Mouse (Mus musculus): ENCODE measurements at regions not wholly inside any gene's neighbourhood (a gene's known extent, or its start where the extent isn't known, plus 50 kb on each side); places are given as distances from the start of the nearest gene placed in this dataset.

GRCm38 (mm10) chr11:35065959-35066414, 55.0 kb upstream of the Slit3 start:
- DNase-seq (ENCODE audit: low spot score in 2 of 2): no peak

- no peak for DNase-seq (ENCODE audit: low spot score in 2 of 2)
Measured at GRCm38 (mm10) chr11:35057791-35058190, 63.2 kb upstream of the Slit3 start.

GRCm38 (mm10) chr11:35055496-35056125, 65.4 kb upstream of the Slit3 start:
- DNase-seq (ENCODE audit: low spot score in 2 of 2): no peak

- DNase-seq (ENCODE audit: low spot score in 2 of 2): no peak
Measured at GRCm38 (mm10) chr11:35053613-35053950, 67.4 kb upstream of the Slit3 start.

GRCm38 (mm10) chr11:35052856-35053612, 68.0 kb upstream of the Slit3 start:
- DNase-seq (ENCODE audit: low spot score in 2 of 2): no peak

- DNase-seq (ENCODE audit: low spot score in 2 of 2): no peak
Measured at GRCm38 (mm10) chr11:35049663-35050215, 71.3 kb upstream of the Slit3 start.

GRCm38 (mm10) chr11:35044659-35045058, 76.4 kb upstream of the Slit3 start:
- no peak for DNase-seq (ENCODE audit: low spot score in 2 of 2)

- no peak for DNase-seq (ENCODE audit: low spot score in 2 of 2)
Measured at GRCm38 (mm10) chr11:35024448-35024847, 96.6 kb upstream of the Slit3 start.

GRCm38 (mm10) chr11:35023813-35024212, 97.2 kb upstream of the Slit3 start:
- no peak for DNase-seq (ENCODE audit: low spot score in 2 of 2)

GRCm38 (mm10) chr11:35021990-35022625, 98.9 kb upstream of the Slit3 start:
- DNase-seq (ENCODE audit: low spot score in 2 of 2): no peak

- DNase-seq (ENCODE audit: low spot score in 2 of 2): no peak
Measured at GRCm38 (mm10) chr11:35016998-35017397, 104.0 kb upstream of the Slit3 start.

- no peak for DNase-seq (ENCODE audit: low spot score in 2 of 2)
Measured at GRCm38 (mm10) chr11:35011521-35012476, 109.2 kb upstream of the Slit3 start.

GRCm38 (mm10) chr11:35006773-35007567, 114.1 kb upstream of the Slit3 start:
- DNase-seq (ENCODE audit: low spot score in 2 of 2): no peak

GRCm38 (mm10) chr11:35005143-35005542, 115.9 kb upstream of the Slit3 start:
- DNase-seq (ENCODE audit: low spot score in 2 of 2): no peak

GRCm38 (mm10) chr11:35004431-35004830, 116.6 kb upstream of the Slit3 start:
- no peak for DNase-seq (ENCODE audit: low spot score in 2 of 2)

- no peak for DNase-seq (ENCODE audit: low spot score in 2 of 2)
Measured at GRCm38 (mm10) chr11:35003956-35004355, 117.1 kb upstream of the Slit3 start.

GRCm38 (mm10) chr11:34997906-34998305, 123.1 kb upstream of the Slit3 start:
- DNase-seq (ENCODE audit: low spot score in 2 of 2): no peak

- no peak for DNase-seq (ENCODE audit: low spot score in 2 of 2)
Measured at GRCm38 (mm10) chr11:34995515-34995914, 125.5 kb upstream of the Slit3 start.

GRCm38 (mm10) chr11:34982775-34983457, 138.1 kb upstream of the Slit3 start:
- no peak for DNase-seq (ENCODE audit: low spot score in 2 of 2)

GRCm38 (mm10) chr11:34980210-34980609, 140.8 kb upstream of the Slit3 start:
- DNase-seq (ENCODE audit: low spot score in 2 of 2): peak in 1 of 2 experiments; percentile 48
